Mouse (Mus musculus) bone marrow, adult 2 months (tissue): ENCODE data around the gene Tmem59.

ENCODE experiments used
- CTCF ChIP-seq: fragments of 200-500 bp; IDR thresholded peaks from 2 replicates; pipeline ENCODE4 v1.5.1; 2011; ENCODE audit warnings: low read length, control low read depth; ENCODE audit not compliant: control insufficient read depth, insufficient read depth
- POLR2A ChIP-seq: fragments of 200-500 bp; IDR thresholded peaks from 2 replicates; pipeline ENCODE4 v1.6.1; 2011; ENCODE audit warnings: low read depth, mild to moderate bottlenecking, control low read depth, low read length, borderline replicate concordance; ENCODE audit not compliant: control insufficient read depth

- TF ChIP-seq POLR2A = no peak
- no peak for TF ChIP-seq CTCF
These were observed 19.9 kb downstream of the Tmem59 start for GRCm38 (mm10) chr4:107198072-107198471.
